Mouse (Mus musculus) layer of hippocampus, postnatal 25 days (tissue): ENCODE measurements around the gene Cplx2. TPM values are rescaled to one million over a fixed set of nuclear protein-coding genes. Genes with fewer than 3 reads are reported as not detected.

Experiments used
- DNase-seq, 2 experiments: peaks; one replicate each; pipeline ENCODE4 v3.0.0; 2022; ENCODE audit warnings: mixed read lengths in 2 of 2, low spot score in 1 of 2; ENCODE audit errors: extremely low spot score in 1 of 2
- total RNA-seq, 2 experiments: library from RNA; stranded (reverse); gene quantifications; 2 replicates each; pipeline ENCODE4 v1.2.3; 2021

The Cplx2 gene
- 100 to 1,000 TPM; 867 to 943 TPM for total RNA-seq

DNA sequence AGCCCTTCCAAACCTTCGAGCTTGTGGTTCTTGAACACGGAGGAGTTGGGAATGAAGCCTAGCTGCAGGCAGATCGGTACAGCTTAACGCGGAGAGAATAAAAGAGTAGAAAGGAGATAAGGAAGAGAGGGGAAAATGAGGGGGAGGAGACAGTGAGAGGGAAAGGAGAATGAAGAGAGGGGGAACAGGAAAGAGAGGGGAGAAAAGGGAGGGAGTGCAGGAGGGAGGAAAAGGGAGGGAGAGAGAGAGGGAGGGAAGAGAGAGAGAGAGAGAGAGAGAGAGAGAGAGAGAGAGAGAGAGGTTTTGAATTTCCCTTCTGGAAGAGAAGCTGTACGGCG is at the start of gene Cplx2:
Cplx2 (plus strand) TSS at position 301 of the 338 bp plus-strand sequence.
- DNase-seq = no peak

DNA sequence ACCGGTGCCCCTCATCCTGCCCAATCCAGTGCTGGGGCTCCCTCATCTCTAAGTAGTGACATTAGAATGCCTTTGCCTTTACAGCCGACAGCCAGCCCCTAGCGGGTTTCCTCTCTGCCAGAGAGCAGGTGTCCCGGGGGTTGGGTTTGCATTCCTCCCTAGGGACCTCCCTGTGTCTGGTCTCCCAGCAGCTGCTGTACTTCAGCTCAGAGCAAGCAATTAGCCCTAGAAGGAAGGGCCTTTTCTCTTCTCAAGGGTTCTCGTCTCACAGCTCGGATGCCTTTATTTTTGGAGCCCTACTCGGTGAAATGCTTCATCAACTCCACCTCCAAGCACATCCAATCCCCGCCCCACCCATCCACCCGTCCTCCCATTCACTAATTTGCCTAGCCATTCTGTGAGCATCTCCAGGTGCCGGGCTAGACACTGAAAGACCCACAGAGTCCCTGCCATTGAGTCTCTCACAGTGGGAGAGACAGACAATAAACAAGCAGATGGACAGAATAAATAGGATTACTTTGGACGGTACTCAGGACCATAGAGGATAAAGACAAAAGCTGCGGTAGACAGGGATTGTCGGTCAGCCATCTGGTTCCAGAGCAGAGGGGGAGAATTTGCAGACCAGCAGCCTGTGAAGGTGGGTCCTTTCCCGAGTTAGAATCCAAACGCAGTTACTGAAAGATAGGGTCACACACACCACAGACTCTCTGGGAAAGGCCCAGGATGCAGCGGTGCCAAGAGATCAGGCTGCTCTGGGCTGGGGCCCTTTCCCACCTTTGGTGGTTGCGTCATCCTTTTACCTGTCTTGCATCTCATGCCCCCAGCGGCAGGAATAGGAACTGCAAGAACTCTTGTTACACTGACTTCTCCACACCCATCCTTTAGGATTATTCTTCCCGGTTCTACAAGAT is 48.5 kb upstream of the Cplx2 start:
- peak in 1 of 2 experiments; percentile 63 for DNase-seq

DNA sequence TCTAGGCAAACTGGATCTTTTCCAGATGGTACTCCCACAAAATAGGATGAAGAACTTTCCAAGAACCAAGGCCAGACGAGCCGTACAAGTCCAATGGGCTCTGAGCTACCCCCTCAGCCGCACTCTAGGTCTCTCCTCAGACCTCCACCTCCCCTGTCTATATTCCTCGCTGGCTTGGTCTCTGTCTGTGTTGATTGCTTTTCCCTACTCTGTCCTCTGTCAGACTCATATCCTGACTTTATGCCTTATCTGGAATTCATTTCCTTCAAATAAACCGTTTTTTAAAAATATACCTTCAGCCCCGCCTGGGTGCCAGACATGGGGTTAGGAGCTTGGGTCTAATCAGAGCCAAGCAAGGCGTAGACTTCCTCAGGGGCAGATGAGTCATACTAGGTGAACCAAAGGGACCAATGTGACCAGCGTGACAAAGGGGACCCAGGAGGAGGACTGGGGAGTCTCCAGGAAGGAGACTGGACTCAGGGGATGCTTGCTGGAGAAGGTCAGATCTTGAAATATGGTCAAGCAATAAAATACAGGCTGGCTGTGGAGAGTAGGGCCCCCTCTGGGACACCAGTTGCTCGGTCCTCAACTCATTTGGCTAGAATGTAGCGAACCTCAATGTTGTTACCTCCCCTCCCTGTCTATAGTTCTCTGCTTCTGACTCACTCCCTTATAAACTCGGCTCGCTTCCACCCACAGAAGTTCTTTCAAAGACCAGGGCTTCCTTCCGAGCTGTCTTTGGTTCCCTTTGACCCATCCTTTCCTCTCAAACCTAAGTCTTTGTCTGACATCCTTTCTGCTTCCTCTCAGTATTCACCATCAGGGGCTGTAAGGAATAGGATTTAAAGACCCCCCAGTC is 47.6 kb upstream of the Cplx2 start:
- no peak for DNase-seq

- DNase-seq = no peak
Measured at GRCm38 (mm10) chr13:54324178-54324577, 47.0 kb upstream of the Cplx2 start.

GRCm38 (mm10) chr13:54325814-54326213 is 45.3 kb upstream of the Cplx2 start:
- DNase-seq = no peak

- DNase-seq = no peak
Measured at GRCm38 (mm10) chr13:54326686-54327447, 44.3 kb upstream of the Cplx2 start.

GRCm38 (mm10) chr13:54328029-54328428 is 43.1 kb upstream of the Cplx2 start:
- DNase-seq = no peak

- no peak for DNase-seq
Measured at GRCm38 (mm10) chr13:54328954-54329490, 42.1 kb upstream of the Cplx2 start.

DNA sequence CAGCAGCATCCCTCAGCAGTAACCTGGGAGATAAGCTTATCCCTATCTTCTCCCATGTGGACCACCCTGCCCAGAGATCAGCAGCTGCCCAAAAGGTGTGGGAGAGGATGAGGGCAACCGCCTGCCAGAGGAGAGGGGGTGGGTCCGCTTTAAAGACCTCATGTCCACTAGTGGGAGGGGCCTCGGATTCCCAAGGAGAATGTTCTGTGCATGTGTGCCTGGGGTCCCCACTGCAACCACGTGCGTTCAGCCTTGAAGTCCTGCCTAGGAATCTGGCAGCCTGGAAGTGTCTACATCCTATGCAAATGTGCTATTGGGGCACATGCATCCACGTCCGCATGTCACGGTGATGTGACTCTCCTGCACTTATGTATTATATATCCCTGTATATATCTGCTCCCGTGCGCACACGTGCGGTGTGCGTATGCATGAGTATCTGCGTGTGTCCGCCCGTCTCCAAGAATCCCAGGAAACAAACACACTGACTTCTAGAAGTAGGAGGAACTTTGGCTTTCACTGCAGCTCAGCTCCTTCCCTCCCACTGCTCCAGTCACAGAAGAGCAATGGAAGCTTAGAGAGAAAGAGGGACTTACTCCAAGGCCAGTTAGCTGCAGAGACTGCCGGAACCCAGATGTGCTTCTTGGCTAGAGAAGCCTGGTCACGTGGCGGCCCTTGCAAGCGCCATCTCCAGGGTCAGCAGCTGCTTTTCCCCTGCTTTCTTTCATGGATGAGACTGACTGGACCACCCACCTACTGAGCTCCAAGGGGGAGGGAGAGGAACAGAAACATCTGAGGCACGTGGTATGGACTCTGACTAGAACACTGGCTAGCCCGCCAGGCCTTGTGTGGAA is 39.1 kb upstream of the Cplx2 start:
- no peak for DNase-seq

GRCm38 (mm10) chr13:54332921-54333477 is 38.1 kb upstream of the Cplx2 start:
- DNase-seq = no peak

DNA sequence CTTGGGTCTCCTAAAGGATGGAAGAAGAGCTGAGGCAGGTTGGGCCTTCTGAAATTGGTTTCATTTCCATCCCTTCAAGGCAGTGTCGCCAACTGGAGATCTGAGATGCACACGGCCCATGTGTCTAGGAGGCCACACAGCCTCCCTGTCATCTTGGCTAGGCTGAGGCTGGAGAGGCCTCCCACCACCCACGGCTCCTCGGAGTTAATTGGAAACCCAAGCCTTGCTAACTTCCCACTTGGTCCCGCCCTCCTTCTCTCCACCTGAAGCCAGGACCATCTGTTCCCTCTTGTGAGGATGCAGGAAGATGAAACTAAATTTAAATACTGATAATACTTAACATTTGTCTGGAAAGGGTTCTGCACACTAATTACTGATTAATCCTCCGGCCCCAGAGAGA is 34.1 kb upstream of the Cplx2 start:
- no peak for DNase-seq

- no peak for DNase-seq
Measured at GRCm38 (mm10) chr13:54337541-54337940, 33.6 kb upstream of the Cplx2 start.

DNA sequence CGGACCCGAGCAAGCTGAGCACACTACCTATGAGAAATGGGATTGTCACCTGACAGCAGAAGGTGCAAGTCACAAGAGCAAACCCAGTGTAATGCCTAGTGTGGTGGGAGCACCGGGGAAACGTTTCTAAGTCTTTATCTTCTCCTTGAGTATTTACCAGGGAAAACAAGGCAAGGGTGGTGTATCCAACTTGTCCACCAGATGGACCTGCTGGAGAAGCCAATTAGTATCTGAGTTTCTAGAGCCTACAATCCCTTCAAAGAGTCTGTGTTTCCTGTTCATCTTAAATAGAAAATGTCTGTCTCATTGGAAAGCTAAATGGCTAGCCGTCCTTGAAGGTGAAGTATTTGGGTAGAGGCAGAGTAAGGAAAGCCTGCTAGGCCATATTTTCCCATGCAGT is 32.3 kb upstream of the Cplx2 start:
- no peak for DNase-seq

DNA sequence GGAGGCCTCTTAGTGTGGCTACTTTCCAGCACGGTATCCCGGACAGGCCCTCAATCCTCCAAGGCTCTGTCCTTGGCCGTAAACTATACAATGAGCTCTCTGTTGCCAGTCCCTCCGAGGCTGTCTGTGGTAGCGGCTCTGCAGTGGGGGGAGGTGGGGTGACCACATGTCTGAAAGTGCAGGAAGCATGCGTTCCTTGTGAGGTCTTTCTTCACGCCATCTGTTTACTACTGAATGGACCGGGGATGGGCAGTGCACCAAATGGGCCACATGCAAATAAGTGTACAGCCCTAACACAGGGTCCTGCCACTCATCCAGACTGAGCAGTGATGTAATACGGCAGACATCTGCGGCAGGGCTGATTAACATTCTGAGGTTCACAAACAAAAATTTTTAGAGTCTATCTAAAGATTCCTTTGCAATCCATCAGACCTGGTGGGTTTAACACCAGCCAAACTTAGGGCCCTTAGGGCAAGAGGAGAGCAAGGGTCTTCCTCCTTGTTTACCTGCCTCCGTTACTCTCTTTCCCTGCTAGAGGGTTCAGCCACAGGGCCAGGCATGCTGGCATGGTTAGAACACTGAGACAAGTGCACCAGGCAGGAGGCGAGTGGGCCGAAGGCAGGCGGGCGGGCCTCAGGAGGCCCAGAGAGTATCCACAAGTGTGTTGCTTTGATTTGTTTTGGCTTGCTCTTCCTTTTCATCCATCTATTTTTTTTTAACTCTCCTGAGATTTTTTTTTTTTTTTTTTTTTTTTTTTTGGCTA is 25.1 kb upstream of the Cplx2 start:
- DNase-seq = no peak

DNA sequence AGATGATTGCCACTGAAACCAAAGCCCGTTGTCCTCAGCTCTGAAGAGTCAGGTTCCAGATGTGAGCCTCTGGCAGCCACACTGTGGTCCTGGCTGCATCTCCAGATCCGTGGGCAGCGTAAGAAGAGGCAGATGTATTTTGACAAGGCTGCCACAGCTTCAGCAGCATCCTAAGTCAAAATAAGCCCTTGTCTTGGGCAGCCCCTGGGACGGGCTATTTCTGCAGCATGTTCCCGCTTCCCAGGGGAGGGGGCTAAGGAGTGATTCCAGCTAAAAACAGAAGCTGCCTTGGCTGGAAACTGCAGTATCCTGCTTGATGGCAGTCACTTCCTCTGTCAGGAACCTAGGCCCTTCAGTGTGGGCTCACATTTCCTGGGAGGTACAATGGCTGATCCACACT is 23.1 kb upstream of the Cplx2 start:
- DNase-seq = no peak

DNA sequence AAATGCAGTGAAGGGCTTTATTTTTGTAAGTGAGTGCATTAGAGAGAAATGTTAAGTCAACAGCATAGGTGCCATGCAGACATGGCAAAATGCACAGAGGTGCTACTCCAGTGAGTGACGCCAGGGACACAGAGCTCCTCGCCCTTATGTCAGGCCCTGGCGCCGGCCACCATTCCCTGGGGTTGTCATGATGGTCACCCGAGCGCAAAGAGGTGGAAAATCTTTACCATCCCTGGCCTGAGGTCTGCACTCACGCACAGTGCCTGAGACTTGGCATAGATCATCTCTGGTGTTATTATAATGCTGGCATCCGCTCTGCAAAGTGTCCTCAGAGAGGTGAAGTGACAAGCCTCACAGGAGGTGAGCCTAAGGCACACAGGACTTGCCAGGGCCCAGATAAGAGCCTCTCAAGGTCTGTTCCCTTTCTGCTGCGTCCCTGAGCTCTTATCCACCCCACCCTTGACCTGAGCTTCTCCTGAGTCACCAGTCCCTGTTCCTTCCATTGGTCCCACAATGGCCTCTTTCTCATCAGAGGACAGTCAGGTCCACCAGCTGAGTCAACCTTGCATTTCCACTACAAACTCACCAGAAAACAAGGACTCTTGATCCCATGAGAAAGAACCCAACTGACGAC is 21.9 kb upstream of the Cplx2 start:
- no peak for DNase-seq

DNA sequence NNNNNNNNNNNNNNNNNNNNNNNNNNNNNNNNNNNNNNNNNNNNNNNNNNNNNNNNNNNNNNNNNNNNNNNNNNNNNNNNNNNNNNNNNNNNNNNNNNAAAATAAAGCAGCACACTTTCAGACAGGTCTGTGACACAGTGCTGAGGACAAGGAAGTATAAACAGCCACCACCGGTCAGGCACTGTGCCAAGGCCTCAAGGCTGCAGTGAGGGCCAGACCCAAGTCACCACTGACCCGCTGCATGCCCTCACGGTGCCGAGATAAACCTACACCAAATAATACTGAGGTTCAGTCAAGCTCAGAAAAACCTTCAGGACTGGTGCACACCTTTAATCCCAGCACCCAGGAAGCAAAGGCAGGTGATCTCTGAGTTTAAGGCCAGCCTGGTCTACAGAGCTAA is 13.7 kb upstream of the Cplx2 start:
- DNase-seq = no peak

DNA sequence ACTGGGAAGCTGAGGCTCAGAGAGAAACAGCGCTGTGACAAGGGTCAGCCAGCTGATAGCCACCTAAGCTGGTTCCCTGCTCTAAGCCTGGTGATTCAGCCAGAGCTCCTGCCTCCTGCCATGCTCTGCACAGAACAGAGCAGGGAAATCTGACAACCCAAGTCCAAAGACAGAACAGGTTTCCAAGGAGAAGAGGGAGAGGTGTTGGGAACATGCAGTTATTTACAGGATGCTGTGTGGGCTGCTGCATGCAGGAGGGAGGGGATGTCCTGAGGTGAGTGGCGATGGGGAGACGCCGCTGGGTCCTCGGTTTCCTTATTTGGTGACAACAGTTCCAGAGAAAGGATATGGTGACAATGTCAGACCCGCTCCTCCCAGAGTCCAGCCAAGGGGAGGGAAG is 12.0 kb upstream of the Cplx2 start:
- DNase-seq = no peak
